Mouse (Mus musculus) G1E (cell line): Measurements from ENCODE around the gene Aldh3a1. TPM values are rescaled to one million over a fixed set of nuclear protein-coding genes. Genes with fewer than 3 reads are reported as not detected.

Source experiments
- ATAC-seq: 2 replicates; pipeline ENCODE4 v1.8.0; 2016; ENCODE audit warnings: mild to moderate bottlenecking; ENCODE audit not compliant: insufficient number of reproducible peaks, poor library complexity, low FRiP score, severe bottlenecking; ENCODE audit errors: extremely low read depth
- DNase-seq: peaks from one replicate; pipeline ENCODE4 v3.0.0; 2012; ENCODE audit warnings: low spot score
- H3K27me3 ChIP-seq: 2 replicates; pipeline ENCODE4 v1.6.1; 2012; ENCODE audit warnings: mild to moderate bottlenecking, low read length, inconsistent platforms; ENCODE audit not compliant: insufficient read depth
- H3K36me3 ChIP-seq: replicated peaks from 2 replicates; pipeline ENCODE3; 2012; ENCODE audit warnings: mild to moderate bottlenecking, inconsistent platforms
- H3K4me1 ChIP-seq: 2 replicates; pipeline ENCODE4 v1.6.1; 2012; ENCODE audit warnings: low read depth, low read length, inconsistent platforms, mixed read lengths; ENCODE audit not compliant: insufficient read depth
- H3K4me3 ChIP-seq: 2 replicates; pipeline ENCODE4 v1.5.1; 2012; ENCODE audit warnings: low read depth, mild to moderate bottlenecking, inconsistent platforms, low read length, moderate library complexity, mixed read lengths
- H3K9me3 ChIP-seq: replicated peaks from 2 replicates; pipeline ENCODE4 v1.6.1; 2012; ENCODE audit warnings: inconsistent platforms
- CTCF ChIP-seq: IDR thresholded peaks from 2 replicates; pipeline ENCODE4 v1.5.1; 2012; ENCODE audit warnings: low read depth, low read length, inconsistent platforms, mixed read lengths
- GATA1 ChIP-seq: IDR thresholded peaks from 2 replicates; pipeline ENCODE4 v1.6.1; 2012; ENCODE audit warnings: borderline replicate concordance, low read length, inconsistent platforms, mixed read lengths
- GATA2 ChIP-seq: IDR thresholded peaks from 2 replicates; pipeline ENCODE4 v1.6.1; 2012; ENCODE audit warnings: low read depth, low read length, inconsistent platforms, borderline replicate concordance
- POLR2AphosphoS5 ChIP-seq: IDR thresholded peaks from 2 replicates; pipeline ENCODE4 v1.6.1; 2012; ENCODE audit warnings: low read depth, low read length, inconsistent platforms; ENCODE audit not compliant: insufficient replicate concordance
- TAL1 ChIP-seq: conservative IDR thresholded peaks from 2 replicates; pipeline ENCODE4 v1.6.1; 2012; ENCODE audit warnings: low read depth, low read length, inconsistent platforms, mixed read lengths
- polyA plus RNA-seq: library from polyadenylated mRNA; stranded (reverse); fragments of >175 nt; gene quantifications from 2 replicates; pipeline ENCODE4 v1.2.3, GENCODE M21; 2012
- total RNA-seq, 2 experiments: library from RNA; stranded (forward) in 1 of 2; stranded (reverse) in 1 of 2; fragments of 200-1000 nt in 1 of 2; fragments of >200 nt in 1 of 2; fragmentation: Nextera tagmentation in 1 of 2; gene quantifications; 2 replicates each; pipeline ENCODE4 v1.2.3; 2014 to 2017

Gene Aldh3a1
- total and polyA plus RNA-seq, 3 experiments = 0.98 TPM; not detected in 2

- no peak overlapping the region for H3K4me3 ChIP-seq
- TF ChIP-seq GATA1 (no peak), POLR2AphosphoS5 (no peak), CTCF (no peak), TAL1 (no peak), GATA2 (no peak)
- H3K9me3 ChIP-seq = no peaks in the 10 kb centered on the region
- no peaks in the 10 kb centered on the region for H3K36me3 ChIP-seq
- no peaks in the 10 kb centered on the region for H3K4me1 ChIP-seq
- H3K27me3 ChIP-seq = peaks cover 8% of the 10 kb centered on the region; the same call in 1 of the 2 replicates
- ATAC-seq (no peak), DNase-seq (no peak)
Measured at GRCm38 (mm10) chr11:61205167-61205950, 2.0 kb upstream of the Aldh3a1 start.

GRCm38 (mm10) chr11:61206136-61206535, 1.2 kb upstream of the Aldh3a1 start:
- H3K4me3 ChIP-seq = no peak overlapping the region
- ATAC-seq (no peak), DNase-seq (no peak)
- H3K9me3 ChIP-seq = no peaks in the 10 kb centered on the region
- no peaks in the 10 kb centered on the region for H3K4me1 ChIP-seq
- no peak for TF ChIP-seq GATA1
- TF ChIP-seq GATA2 = no peak
- TF ChIP-seq TAL1 = no peak
- no peak for TF ChIP-seq POLR2AphosphoS5
- TF ChIP-seq CTCF = no peak
- H3K36me3 ChIP-seq = no peaks in the 10 kb centered on the region
- H3K27me3 ChIP-seq = peaks cover 8% of the 10 kb centered on the region; the same call in 1 of the 2 replicates

- Histone ChIP-seq H3K4me3 (no peak overlapping the region), H3K36me3 (no peaks in the 10 kb centered on the region), H3K4me1 (no peaks in the 10 kb centered on the region), H3K27me3 (peaks cover 12% of the 10 kb centered on the region; the same call in 1 of the 2 replicates), H3K9me3 (no peaks in the 10 kb centered on the region)
- ATAC-seq (no peak), DNase-seq (no peak)
- TF ChIP-seq GATA2 = no peak
- TF ChIP-seq TAL1 = no peak
- TF ChIP-seq GATA1 = no peak
- no peak for TF ChIP-seq POLR2AphosphoS5
- no peak for TF ChIP-seq CTCF
Measured at GRCm38 (mm10) chr11:61208316-61208715, 979 bp downstream of the Aldh3a1 start.

- Histone ChIP-seq H3K27me3 (peaks cover 12% of the 10 kb centered on the region; the same call in 1 of the 2 replicates), H3K4me3 (no peak overlapping the region), H3K4me1 (no peaks in the 10 kb centered on the region), H3K36me3 (no peaks in the 10 kb centered on the region), H3K9me3 (no peaks in the 10 kb centered on the region)
- DNase-seq = no peak
- ATAC-seq = no peak
- TF ChIP-seq CTCF (no peak), TAL1 (no peak), GATA1 (no peak), POLR2AphosphoS5 (no peak), GATA2 (no peak)
Measured at GRCm38 (mm10) chr11:61212102-61212501, 4.8 kb downstream of the Aldh3a1 start.

GRCm38 (mm10) chr11:61215936-61216335, 8.6 kb downstream of the Aldh3a1 start:
- Histone ChIP-seq H3K36me3 (no peaks in the 10 kb centered on the region), H3K9me3 (no peaks in the 10 kb centered on the region), H3K27me3 (peaks cover 12% of the 10 kb centered on the region; the same call in 1 of the 2 replicates), H3K4me1 (no peaks in the 10 kb centered on the region), H3K4me3 (no peak overlapping the region)
- no peak for ATAC-seq
- TF ChIP-seq TAL1 (no peak), GATA1 (no peak), CTCF (no peak), POLR2AphosphoS5 (no peak), GATA2 (no peak)
- DNase-seq = no peak

- Histone ChIP-seq H3K9me3 (no peaks in the 10 kb centered on the region), H3K4me1 (no peaks in the 10 kb centered on the region), H3K27me3 (peaks cover 7% of the 10 kb centered on the region), H3K36me3 (no peaks in the 10 kb centered on the region), H3K4me3 (no peak overlapping the region)
- no peak for ATAC-seq
- no peak for TF ChIP-seq CTCF
- no peak for TF ChIP-seq GATA2
- no peak for TF ChIP-seq TAL1
- TF ChIP-seq POLR2AphosphoS5 = no peak
- no peak for TF ChIP-seq GATA1
- no peak for DNase-seq
Measured at GRCm38 (mm10) chr11:61220156-61220881, 13.0 kb downstream of the Aldh3a1 start.
